ENCODE assay signal across 28 mouse cellular contexts in genomic region chr1:34307191-34307590, GRCm38 (mm10).
"Had no signal": no experiment of that assay in that cellular context is flagged by ENCODE, and none has a peak within 500 bp of the region (broad histone marks: within the 10 kb centered on the region; RNA-seq: fewer than 3 reads in every experiment).

No protein-coding gene starts in this region.

- H3K27me3 ChIP-seq: embryonic facial prominence, embryonic 12.5 days; embryonic facial prominence, embryonic 13.5 days; embryonic facial prominence, embryonic 15.5 days; forebrain, embryonic 12.5 days; forebrain, embryonic 13.5 days; forebrain, embryonic 15.5 days had no signal

- H3K4me2 ChIP-seq: embryonic facial prominence, embryonic 12.5 days; embryonic facial prominence, embryonic 13.5 days; embryonic facial prominence, embryonic 15.5 days; forebrain, embryonic 12.5 days; forebrain, embryonic 13.5 days; forebrain, embryonic 15.5 days had no signal

- H3K4me3 ChIP-seq: embryonic facial prominence, embryonic 10.5 days; embryonic facial prominence, embryonic 12.5 days; embryonic facial prominence, embryonic 13.5 days; embryonic facial prominence, embryonic 15.5 days; erythroblast, embryonic 14.5 days; forebrain, embryonic 10.5 days; forebrain, embryonic 12.5 days; forebrain, embryonic 13.5 days; forebrain, embryonic 15.5 days; gastrocnemius, adult 2 months; heart, adult 2 months had no signal

- H3K4me1 ChIP-seq: embryonic facial prominence, embryonic 10.5 days; embryonic facial prominence, embryonic 12.5 days; embryonic facial prominence, embryonic 13.5 days; embryonic facial prominence, embryonic 15.5 days; forebrain, embryonic 10.5 days; forebrain, embryonic 12.5 days; forebrain, embryonic 13.5 days; forebrain, embryonic 15.5 days had no signal

- H3K9me3 ChIP-seq: embryonic facial prominence, embryonic 10.5 days; embryonic facial prominence, embryonic 12.5 days; embryonic facial prominence, embryonic 13.5 days; embryonic facial prominence, embryonic 15.5 days; forebrain, embryonic 10.5 days; forebrain, embryonic 12.5 days; forebrain, embryonic 13.5 days; forebrain, embryonic 15.5 days had no signal

- DNase-seq: cerebellum, adult 2 months; cerebellum, adult 8-10 months; cerebellum, adult 9-10 months; cerebellum, adult 9-11 months; cerebellum, postnatal 10 days; cerebellum, postnatal 14 days; cerebellum, postnatal 25 days; cerebellum, postnatal 36 days; embryo, embryonic 11 days; forebrain, postnatal 0 days; gastrocnemius, adult 2 months; gastrocnemius, postnatal 10 days; gastrocnemius, postnatal 14 days; gastrocnemius, postnatal 25 days; gastrocnemius, postnatal 36 days; heart, adult 18-20 months; heart, adult 2 months had no signal

- ATAC-seq: forebrain, embryonic 13.5 days; forebrain, embryonic 14.5 days; forebrain, embryonic 15.5 days; forebrain, embryonic 16.5 days; forebrain, postnatal 0 days had no signal

- H3K27ac ChIP-seq: embryonic facial prominence, embryonic 10.5 days; embryonic facial prominence, embryonic 12.5 days; embryonic facial prominence, embryonic 13.5 days; embryonic facial prominence, embryonic 15.5 days; forebrain, embryonic 10.5 days; forebrain, embryonic 12.5 days; forebrain, embryonic 13.5 days; forebrain, embryonic 15.5 days; gastrocnemius, adult 2 months; heart, adult 2 months had no signal

- H3K9ac ChIP-seq: embryonic facial prominence, embryonic 12.5 days; embryonic facial prominence, embryonic 13.5 days; embryonic facial prominence, embryonic 15.5 days; forebrain, embryonic 12.5 days; forebrain, embryonic 13.5 days; forebrain, embryonic 15.5 days; forebrain, postnatal 0 days had no signal
